Mouse (Mus musculus): Measurements from ENCODE around the gene Gm5741.

Gene Gm5741

GRCm38 (mm10) chr8:85027516-85027855 lies 40.3 kb downstream of the Gm5741 start:
- peak; percentile 68 for DNase-seq

- peak; percentile 99 for DNase-seq
Observed at GRCm38 (mm10) chr8:85026670-85027515, 40.9 kb downstream of the Gm5741 start, which contains the start of gene Trir. Gene Trir (plus strand): TSS chr8:85026823.

GRCm38 (mm10) chr8:85025098-85025932 lies 42.5 kb downstream of the Gm5741 start, which contains the start of gene Asna1:
Gene Asna1 (minus strand): TSS chr8:85025281.
- peak; percentile 86 for DNase-seq

GRCm38 (mm10) chr8:85023846-85024245 lies 43.9 kb downstream of the Gm5741 start:
- no peak for DNase-seq

- no peak for DNase-seq
Observed at GRCm38 (mm10) chr8:85021514-85022055, 46.2 kb downstream of the Gm5741 start.

All from liver (tissue).